Mouse (Mus musculus) ES-Bruce4 (cell line): ENCODE results near the gene C87436.

Source experiments
- CTCF ChIP-seq: IDR thresholded peaks from one replicate; pipeline ENCODE4 v1.8.1; 2011; ENCODE audit warnings: low read depth, low read length
- POLR2A ChIP-seq: IDR thresholded peaks from one replicate; pipeline ENCODE4 v1.8.1; 2011; ENCODE audit warnings: low read length; ENCODE audit not compliant: insufficient read depth

GRCm38 (mm10) chr6:86499571-86500109 lies 61.5 kb downstream of the C87436 start:
- TF ChIP-seq POLR2A (no peak), CTCF (no peak)
